Mouse (Mus musculus): ENCODE data around the gene Cdc20b. TPM values are rescaled to one million over a fixed set of nuclear protein-coding genes. Genes with fewer than 3 reads are reported as not detected.
A peak's percentile ranks its signal among the peaks of the same experiment; 100 is the strongest.

Cdc20b gene
- total RNA-seq, 2 experiments from 2014 or later = not detected

DNA sequence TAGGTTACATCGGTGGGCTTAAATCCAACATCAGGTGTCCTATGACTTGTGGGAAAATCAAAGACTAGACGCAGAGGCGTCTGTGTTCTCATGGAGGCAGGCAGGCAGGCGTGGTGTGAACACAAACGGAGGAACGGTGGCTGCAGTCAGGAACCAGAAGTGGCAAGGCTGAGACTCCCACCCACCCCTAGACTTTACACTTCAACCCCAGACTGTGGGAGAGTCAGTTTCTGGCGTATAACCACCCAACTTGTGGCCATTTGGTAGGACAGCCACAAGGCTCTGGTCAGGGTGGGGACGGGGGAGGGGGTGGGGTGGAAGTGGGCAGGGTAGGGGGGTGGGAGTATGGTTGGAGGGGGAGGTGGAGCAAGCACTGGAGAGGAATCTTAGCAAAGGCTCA is 55.6 kb downstream of the Cdc20b start:
- no peak for ATAC-seq (replicated peaks; ENCODE audit: poor library complexity, severe bottlenecking)

DNA sequence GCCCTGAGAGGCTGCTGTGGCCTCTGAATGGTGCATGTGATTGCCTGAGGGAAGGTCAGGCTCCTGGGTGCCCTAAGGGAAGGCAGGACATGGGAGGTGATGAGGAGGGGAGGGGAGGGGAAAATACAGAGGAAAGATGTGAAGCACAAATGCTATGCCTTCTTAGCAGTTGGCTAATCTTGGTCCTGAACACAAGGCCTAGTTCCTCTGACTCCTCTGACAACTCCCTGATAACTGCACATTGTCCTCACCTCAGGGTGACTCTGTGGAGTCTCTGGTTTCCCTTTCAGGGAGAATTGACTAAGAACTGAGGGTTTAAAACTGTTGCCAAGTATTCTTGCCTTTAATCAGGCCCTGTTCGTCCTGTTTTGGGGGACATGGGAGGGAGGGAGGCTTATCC is 59.7 kb downstream of the Cdc20b start:
- ATAC-seq (replicated peaks; ENCODE audit: poor library complexity, severe bottlenecking) = no peak

DNA sequence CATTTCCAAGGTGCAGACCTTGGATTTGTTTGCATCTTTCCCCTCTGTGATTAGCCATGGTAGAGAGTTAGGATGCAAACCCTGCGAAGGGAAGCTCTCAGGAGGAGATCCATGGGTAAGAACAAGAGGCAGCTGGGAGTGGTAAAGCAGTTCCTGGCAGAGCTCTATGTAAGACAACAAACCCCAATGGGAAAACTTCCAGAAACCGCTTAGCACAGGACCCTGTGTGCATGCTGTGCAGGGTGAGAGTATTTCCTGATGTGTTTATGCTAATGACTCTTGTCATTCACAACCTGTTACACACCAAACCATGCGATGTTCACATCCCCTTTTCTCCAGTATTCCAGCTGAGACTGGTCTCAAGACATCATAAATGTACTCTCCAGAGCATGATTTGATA is 62.1 kb downstream of the Cdc20b start:
- no peak for ATAC-seq (replicated peaks; ENCODE audit: poor library complexity, severe bottlenecking)

DNA sequence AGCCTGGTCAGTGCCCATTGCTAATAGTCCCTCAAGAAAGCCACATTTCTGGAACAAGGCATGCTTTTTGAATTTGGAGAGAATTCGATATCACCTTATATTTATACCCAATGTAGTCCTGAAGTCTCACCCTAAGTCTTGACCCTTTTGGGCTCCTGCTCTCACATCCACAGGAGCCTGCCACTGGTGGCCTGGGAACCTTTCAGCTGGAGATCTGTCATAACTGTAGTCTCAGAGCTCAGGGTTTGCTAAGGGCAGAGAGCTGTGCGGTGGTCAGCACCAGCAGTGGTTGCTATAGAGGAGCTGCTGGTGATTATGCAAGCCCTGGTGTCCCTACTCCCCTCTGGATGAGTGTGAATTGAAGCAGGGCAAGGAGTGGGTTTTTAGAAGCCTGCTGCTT is 63.5 kb downstream of the Cdc20b start:
- ATAC-seq (replicated peaks; ENCODE audit: poor library complexity, severe bottlenecking) = no peak

DNA sequence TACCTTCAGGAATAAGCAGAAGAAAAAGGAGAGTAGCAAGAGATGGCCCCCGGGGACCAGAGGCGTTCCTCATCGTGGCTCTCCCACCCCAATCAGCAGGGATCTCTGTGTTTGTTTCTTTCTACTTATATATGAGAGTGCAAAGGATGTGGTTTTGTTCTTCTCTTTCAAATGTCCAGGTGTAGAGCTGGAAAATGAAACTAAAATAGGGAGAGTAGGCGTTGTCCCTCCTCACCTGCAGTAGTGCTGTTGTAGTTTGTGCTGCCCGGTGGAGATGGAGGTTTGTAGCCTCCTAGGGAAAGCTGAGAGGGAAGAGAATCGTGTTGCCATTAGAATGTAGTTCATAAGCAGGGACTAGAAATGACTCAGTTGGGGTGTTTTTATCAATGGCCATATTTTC is 66.0 kb downstream of the Cdc20b start, which contains the start of gene Gzma:
Gene Gzma (minus strand): TSS at position 103 of the 400 bp plus-strand sequence.
- ATAC-seq (replicated peaks; ENCODE audit: poor library complexity, severe bottlenecking) = no peak

DNA sequence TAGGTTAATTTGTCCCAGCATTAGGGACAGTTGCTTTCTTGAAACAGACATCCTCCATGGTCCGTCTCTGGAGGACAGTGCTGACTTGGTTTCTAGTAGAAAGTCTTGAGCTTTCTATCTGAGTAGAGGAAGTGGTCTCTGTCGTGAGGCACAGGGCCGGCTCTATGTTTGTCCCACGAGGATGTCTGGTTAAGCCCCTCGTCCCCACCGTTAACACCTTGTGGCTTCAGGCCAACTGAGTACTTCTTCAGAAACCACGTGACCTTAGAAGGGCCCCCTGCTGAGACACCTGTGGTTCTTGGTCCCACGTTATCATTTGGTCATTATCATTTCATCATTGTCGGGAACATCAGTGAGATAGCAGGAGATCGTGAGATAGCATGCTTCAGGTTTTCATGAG is 66.9 kb downstream of the Cdc20b start:
- ATAC-seq (replicated peaks; ENCODE audit: poor library complexity, severe bottlenecking) = no peak

DNA sequence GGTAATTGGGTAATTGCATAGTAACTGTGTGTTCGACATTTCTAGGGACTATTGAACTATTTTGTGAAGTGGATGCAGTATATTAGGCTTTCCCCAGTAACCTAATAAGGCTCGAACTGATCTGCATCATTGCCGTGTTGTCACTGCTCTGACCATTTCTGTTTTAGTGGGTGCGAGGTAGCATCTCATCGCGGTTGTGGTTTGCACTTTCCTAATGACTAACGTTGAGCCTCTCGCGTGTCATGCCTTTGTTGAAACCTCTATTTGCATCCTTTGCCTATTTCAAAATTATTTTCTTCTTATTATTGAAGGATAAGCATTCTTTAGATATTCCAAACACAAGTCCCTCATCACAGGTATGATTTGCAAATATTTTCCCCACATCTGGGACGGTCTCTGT is 69.8 kb downstream of the Cdc20b start:
- ATAC-seq (replicated peaks; ENCODE audit: poor library complexity, severe bottlenecking) = no peak

DNA sequence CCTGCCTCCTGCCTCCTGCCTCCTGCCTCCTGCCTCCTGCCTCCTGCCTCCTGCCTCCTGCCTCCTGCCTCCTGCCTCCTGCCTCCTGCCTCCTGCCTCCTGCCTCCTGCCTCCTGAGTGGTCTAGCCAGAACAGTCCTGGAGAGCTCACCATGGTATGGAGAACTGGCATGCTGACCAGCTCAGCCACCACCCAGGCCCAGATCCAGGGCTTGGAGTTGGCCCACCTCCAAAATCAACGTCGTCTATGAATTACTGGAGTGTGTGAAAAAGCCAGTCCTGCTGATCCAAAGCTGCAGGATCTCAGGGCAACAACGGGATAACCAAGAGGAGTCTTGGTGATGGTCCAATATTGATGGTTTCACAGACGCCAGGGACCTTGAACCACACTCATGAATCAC is 84.1 kb downstream of the Cdc20b start:
- ATAC-seq (replicated peaks; ENCODE audit: poor library complexity, severe bottlenecking) = no peak

DNA sequence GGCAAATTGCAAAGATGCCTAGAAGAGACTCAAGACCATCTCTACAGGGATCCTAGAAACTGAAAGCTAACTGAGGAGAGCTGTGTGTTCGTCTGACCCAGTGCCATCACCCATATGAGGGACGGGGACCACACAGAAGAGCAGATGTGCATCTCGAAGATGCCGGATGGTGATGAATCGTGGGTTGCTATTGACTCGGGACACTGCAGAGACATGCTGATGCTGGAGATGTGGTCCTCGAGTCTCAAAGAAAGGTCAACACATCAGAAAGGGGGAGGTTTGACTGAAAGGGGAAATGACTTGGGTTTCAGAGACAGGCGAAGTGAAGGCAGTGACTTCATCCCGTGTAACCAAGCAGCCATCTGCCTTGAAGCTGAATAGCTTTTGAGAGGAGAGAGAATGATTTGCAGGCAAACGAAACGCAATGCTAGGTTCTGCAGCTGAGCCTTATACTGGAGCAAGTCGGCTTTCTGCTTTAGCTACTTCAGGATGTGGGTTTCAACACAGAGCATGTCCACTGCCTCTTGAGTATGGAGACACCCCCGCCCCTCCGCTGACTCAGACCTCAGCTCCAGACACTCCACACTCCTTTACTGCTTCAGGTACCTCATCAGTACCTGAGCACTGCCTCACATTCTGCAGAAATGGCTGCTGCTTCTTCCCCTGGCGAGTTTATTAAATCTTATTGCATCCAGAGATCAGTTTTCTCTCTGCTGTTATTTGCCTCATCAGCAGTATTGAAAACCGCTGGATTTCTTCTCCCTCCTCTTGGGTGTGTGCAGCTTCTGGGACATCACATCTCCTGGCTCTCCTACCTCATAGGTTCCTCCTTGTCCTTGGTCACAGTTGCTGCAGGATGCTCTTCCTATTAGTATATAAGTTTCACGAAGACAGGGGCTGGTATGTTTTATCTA is 85.7 kb downstream of the Cdc20b start:
- ATAC-seq (replicated peaks; ENCODE audit: poor library complexity, severe bottlenecking) = 0 out of 2 replicates have a peak, but pooled peaks have one; percentile 9

DNA sequence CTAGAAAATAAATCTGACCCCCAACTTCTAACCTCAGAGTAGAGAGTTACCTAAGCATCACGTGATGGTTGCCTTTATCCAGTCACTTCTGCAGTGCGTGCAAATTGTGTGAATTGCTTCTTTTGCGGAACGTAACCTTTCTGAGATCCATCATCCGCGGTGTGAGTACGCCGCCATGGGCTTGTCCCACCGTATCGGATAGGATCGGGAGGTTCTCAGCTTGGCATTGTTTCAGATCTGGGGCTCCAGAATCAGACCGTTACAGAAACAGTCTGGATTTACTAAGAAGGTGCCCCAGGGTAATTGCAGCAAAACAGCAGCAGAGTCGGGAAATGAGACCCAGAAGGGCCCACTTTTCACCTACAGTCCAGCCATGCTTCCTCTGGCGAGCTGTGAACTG is 86.4 kb downstream of the Cdc20b start:
- no peak for ATAC-seq (replicated peaks; ENCODE audit: poor library complexity, severe bottlenecking)

DNA sequence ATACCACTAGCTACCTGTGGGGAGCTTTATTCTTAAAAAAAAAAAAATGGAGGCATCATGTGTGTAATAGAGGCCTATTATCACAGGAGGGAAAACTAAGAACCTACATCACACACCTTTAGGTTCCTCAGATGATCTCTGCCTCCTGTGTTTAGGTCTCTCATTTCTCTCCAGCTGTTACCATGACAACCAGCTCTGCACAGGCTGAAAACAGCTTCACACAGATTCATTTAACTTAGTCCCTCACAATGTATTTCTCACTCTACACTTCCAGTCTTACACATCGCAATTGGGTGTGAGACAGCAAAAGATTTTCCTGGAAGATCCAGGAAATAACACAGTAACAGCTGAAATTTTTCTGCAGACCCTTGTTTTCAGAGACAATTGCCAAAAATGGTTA is 95.1 kb downstream of the Cdc20b start:
- no peak for ATAC-seq (replicated peaks; ENCODE audit: poor library complexity, severe bottlenecking)

DNA sequence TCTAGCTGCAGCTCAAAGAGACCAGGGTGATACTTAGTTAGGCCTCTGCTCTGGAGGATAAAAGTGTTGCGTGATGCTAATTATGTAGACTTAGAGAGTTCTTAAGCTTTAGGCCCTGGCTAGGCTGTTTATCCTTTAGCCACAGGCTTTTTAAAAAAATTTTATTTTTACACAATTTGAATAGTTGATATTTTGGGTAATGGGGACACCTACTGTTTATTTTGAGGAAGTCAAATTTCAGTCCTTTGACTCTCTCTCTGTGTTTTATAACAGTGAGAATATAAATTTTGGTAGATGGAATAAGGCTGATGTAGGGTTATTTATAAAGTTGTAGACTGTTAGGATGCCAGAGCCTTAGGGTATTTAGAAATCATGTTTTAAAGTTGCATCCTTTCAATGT is 104.7 kb downstream of the Cdc20b start:
- no peak for ATAC-seq (replicated peaks; ENCODE audit: poor library complexity, severe bottlenecking)

Other genes with a start within 250 kb of the Cdc20b start
- gene Plpp1, start 234.3 kb upstream of the Cdc20b start, total RNA-seq (2014; fragmentation: Nextera tagmentation) = not detected in 2 replicates
- not detected in 2 replicates for gene Plpp1, start 234.3 kb upstream of the Cdc20b start, total RNA-seq (2017)
- 37.9 and 50.1 TPM in 2 replicates for gene Mtrex, start 107.7 kb upstream of the Cdc20b start, total RNA-seq (2014; fragmentation: Nextera tagmentation)
- gene Mtrex, start 107.7 kb upstream of the Cdc20b start, total RNA-seq (2017) = 72.6 and 84.6 TPM in 2 replicates
- gene Dhx29, start 107.7 kb upstream of the Cdc20b start, total RNA-seq (2014; fragmentation: Nextera tagmentation) = 14.8 and 16.9 TPM in 2 replicates
- gene Dhx29, start 107.7 kb upstream of the Cdc20b start, total RNA-seq (2017) = 25.6 and 29.3 TPM in 2 replicates
- gene Ccno, start 47.3 kb upstream of the Cdc20b start, total RNA-seq (2014; fragmentation: Nextera tagmentation) = 1.7 TPM in 1 of 2 replicates, not detected in the other
- 1.3 and 6.3 TPM in 2 replicates for gene Ccno, start 47.3 kb upstream of the Cdc20b start, total RNA-seq (2017)
- gene Mcidas, start 41.3 kb upstream of the Cdc20b start, total RNA-seq (2014; fragmentation: Nextera tagmentation) = not detected in 2 replicates
- gene Mcidas, start 41.3 kb upstream of the Cdc20b start, total RNA-seq (2017) = not detected in 2 replicates
- not detected in 2 replicates for gene Gpx8, start 11.3 kb downstream of the Cdc20b start, total RNA-seq (2014; fragmentation: Nextera tagmentation)
- gene Gpx8, start 11.3 kb downstream of the Cdc20b start, total RNA-seq (2017) = not detected in 2 replicates
- gene Gzma, start 65.9 kb downstream of the Cdc20b start, total RNA-seq (2014; fragmentation: Nextera tagmentation) = not detected in 2 replicates
- 3.3 TPM in 1 of 2 replicates, not detected in the other for gene Gzma, start 65.9 kb downstream of the Cdc20b start, total RNA-seq (2017)
- not detected in 2 replicates for gene Esm1, start 174.5 kb downstream of the Cdc20b start, total RNA-seq (2014; fragmentation: Nextera tagmentation)
- not detected in 2 replicates for gene Esm1, start 174.5 kb downstream of the Cdc20b start, total RNA-seq (2017)
- not detected in 2 replicates for gene Gzmk, start 190.8 kb downstream of the Cdc20b start, total RNA-seq (2014; fragmentation: Nextera tagmentation)
- not detected in 2 replicates for gene Gzmk, start 190.8 kb downstream of the Cdc20b start, total RNA-seq (2017)

Data from granulocyte monocyte progenitor cell, adult 5-6 weeks (primary cell).